Mouse (Mus musculus) heart, embryonic 11.5 days (tissue): ENCODE results near the gene Calm1. TPM values are rescaled to one million over a fixed set of nuclear protein-coding genes. Genes with fewer than 3 reads are reported as not detected.

Experiments used
- ATAC-seq: fragments of 200-750 bp; cut with Nextera tagmentation; replicated peaks from 2 replicates; pipeline ENCODE4 v1.8.0; 2017; ENCODE audit warnings: moderate library complexity; ENCODE audit not compliant: insufficient number of reproducible peaks, low FRiP score, low TSS enrichment
- H3K27ac ChIP-seq: fragments of 300-500 bp; sonication (generic); 2 replicates; pipeline ENCODE4 v1.5.1; 2014; ENCODE audit warnings: mild to moderate bottlenecking, low read depth, low read length
- H3K27me3 ChIP-seq: fragments of 300-500 bp; sonication (generic); 2 replicates; pipeline ENCODE4 v1.6.1; 2014; ENCODE audit warnings: mild to moderate bottlenecking, low read length, mixed read lengths; ENCODE audit not compliant: control insufficient read depth, insufficient read depth
- H3K36me3 ChIP-seq: fragments of 300-500 bp; sonication (generic); 2 replicates; pipeline ENCODE4 v1.6.1; 2014; ENCODE audit warnings: mild to moderate bottlenecking, low read length, moderate library complexity, mixed read lengths; ENCODE audit not compliant: control insufficient read depth, insufficient read depth
- H3K4me1 ChIP-seq: fragments of 300-500 bp; sonication (generic); 2 replicates; pipeline ENCODE4 v1.6.1; 2014; ENCODE audit warnings: low read length; ENCODE audit not compliant: control insufficient read depth, insufficient read depth
- H3K4me2 ChIP-seq: fragments of 300-500 bp; sonication (generic); 2 replicates; pipeline ENCODE4 v1.6.1; 2014; ENCODE audit warnings: mild to moderate bottlenecking, moderate library complexity
- H3K4me3 ChIP-seq: fragments of 300-500 bp; sonication (generic); 2 replicates; pipeline ENCODE4 v1.5.1; 2014; ENCODE audit warnings: low read depth, low read length
- H3K9ac ChIP-seq: fragments of 300-500 bp; sonication (generic); 2 replicates; pipeline ENCODE4 v1.6.1; 2014; ENCODE audit warnings: mild to moderate bottlenecking, low read depth, low read length, moderate library complexity
- H3K9me3 ChIP-seq: fragments of 300-500 bp; sonication (generic); replicated peaks from 2 replicates; pipeline ENCODE4 v1.6.1; 2016; ENCODE audit warnings: low read length; ENCODE audit not compliant: control insufficient read depth
- WGBS: fragments of 180-500 bp; shearing (Covaris S2); extraction: QIAGEN DNeasy Blood & Tissue Kit; methylation state at CpG from one replicate; pipeline ENCODE4 v1.1.7; 2014; ENCODE audit not compliant: insufficient replicate concordance; 5-methylcytosine and 5-hydroxymethylcytosine counted together
- polyA plus RNA-seq: library from polyadenylated mRNA; unstranded; fragments of >200 nt; fragmentation: Nextera tagmentation; extraction: Ambion mirVana; gene quantifications from 2 replicates; pipeline ENCODE4 v1.2.1, GENCODE M21; 2014

The Calm1 gene
- polyA plus RNA-seq, 1 experiment from 2014 or later, result 913 TPM

GRCm38 (mm10) chr12:100241911-100242796 lies 42.9 kb downstream of the Calm1 start:
- peak; percentile 70 for ATAC-seq

DNA sequence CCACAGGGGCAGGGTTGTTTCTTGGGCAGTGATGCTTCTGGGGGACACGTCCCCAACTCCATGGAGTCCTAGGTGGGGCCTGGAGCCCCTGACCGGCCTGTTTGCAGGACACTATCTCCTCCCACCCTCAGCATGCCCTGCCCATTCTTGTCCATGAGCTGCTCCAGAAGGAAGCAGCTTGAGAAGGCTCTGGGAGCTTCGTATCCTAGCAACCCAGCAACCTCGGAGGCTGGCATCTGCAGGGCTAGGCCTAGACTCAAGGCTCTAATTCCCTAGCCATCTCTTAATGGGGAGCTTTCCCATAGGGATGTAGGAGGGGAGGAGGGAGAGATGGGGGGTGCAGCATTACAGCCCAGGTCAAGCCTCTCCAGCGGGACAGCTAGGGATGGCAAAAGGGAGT lies 45.3 kb downstream of the Calm1 start:
- no peak for ATAC-seq

More at GRCm38 (mm10) chr12:100241911-100242796, 42.9 kb downstream of the Calm1 start:
- Histone ChIP-seq H3K27me3 (no peaks in the 10 kb centered on the region), H3K9ac (0 out of 2 replicates have a peak overlapping the region, but pooled peaks have one; percentile 43), H3K4me3 (peak overlapping the region; percentile 30), H3K4me1 (no peaks in the 10 kb centered on the region), H3K27ac (no peak overlapping the region), H3K9me3 (no peaks in the 10 kb centered on the region), H3K4me2 (peak overlapping the region; percentile 66), H3K36me3 (no peaks in the 10 kb centered on the region)
- 9% methylated on average over 22 of the region's 22 CpGs for WGBS

DNA sequence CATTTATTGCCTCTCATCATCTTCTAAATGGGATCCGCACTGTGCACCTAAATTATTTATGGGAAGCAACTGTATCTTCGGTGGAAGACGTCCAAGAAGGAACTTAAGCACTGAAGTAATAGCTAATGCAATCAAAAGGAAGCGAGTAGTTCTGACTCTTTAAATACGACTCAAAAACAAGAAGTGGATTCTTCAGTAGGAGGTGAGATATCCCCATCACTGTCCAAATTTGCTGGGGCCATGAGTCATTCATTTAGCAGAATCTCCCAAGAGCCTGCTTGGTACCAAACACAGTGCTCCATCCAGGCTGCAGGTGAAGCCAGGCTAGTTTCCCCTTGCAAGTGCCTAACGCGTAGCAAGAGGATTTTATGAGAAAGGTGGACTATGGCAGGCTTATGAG lies 49.9 kb downstream of the Calm1 start:
- no peak overlapping the region for H3K27ac ChIP-seq
- 86% methylated on average over 7 of the region's 7 CpGs for WGBS

More for the DNA sequence above, 45.3 kb downstream of the Calm1 start:
- H3K36me3 ChIP-seq, result no peaks in the 10 kb centered on the region
- 42% methylated on average over 5 of the region's 5 CpGs for WGBS
- no peak overlapping the region for H3K4me2 ChIP-seq
- no peak overlapping the region for H3K4me3 ChIP-seq
- no peaks in the 10 kb centered on the region for H3K4me1 ChIP-seq
- H3K9me3 ChIP-seq, result no peaks in the 10 kb centered on the region
- no peak overlapping the region for H3K9ac ChIP-seq
- H3K27me3 ChIP-seq, result no peaks in the 10 kb centered on the region
- H3K27ac ChIP-seq, result no peak overlapping the region

DNA sequence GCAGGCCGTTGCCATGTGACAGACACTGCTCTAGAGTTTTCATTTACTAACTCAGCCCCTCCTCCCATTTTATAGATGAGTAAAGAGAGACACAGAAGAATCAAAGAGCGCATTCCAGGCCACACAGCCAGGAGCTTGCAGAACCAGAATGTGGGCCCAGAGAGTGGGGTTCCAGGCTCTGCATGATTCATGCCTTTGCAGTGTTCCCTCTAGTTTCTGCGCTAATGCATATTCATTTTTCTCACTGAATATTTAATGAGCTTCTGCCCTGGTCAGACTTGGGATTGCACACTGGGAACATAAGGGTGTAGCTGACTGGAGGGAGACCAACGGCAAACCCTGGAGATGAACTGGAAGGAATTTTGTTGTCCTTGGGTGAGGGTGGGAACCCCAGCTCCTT lies 55.2 kb downstream of the Calm1 start:
- H3K27ac ChIP-seq, result no peak overlapping the region
- H3K27me3 ChIP-seq, result no peaks in the 10 kb centered on the region
- no peak for ATAC-seq
- H3K4me1 ChIP-seq, result no peaks in the 10 kb centered on the region
- H3K36me3 ChIP-seq, result no peaks in the 10 kb centered on the region
- 79% methylated on average over 4 of the region's 4 CpGs for WGBS
- H3K4me3 ChIP-seq, result no peak overlapping the region
- no peak overlapping the region for H3K4me2 ChIP-seq
- no peak overlapping the region for H3K9ac ChIP-seq
- H3K9me3 ChIP-seq, result no peaks in the 10 kb centered on the region

More for the DNA sequence above, 49.9 kb downstream of the Calm1 start:
- ATAC-seq, result no peak
- H3K4me2 ChIP-seq, result no peak overlapping the region
- no peaks in the 10 kb centered on the region for H3K27me3 ChIP-seq
- no peaks in the 10 kb centered on the region for H3K4me1 ChIP-seq
- H3K36me3 ChIP-seq, result no peaks in the 10 kb centered on the region
- no peak overlapping the region for H3K4me3 ChIP-seq
- no peak overlapping the region for H3K9ac ChIP-seq
- no peaks in the 10 kb centered on the region for H3K9me3 ChIP-seq

DNA sequence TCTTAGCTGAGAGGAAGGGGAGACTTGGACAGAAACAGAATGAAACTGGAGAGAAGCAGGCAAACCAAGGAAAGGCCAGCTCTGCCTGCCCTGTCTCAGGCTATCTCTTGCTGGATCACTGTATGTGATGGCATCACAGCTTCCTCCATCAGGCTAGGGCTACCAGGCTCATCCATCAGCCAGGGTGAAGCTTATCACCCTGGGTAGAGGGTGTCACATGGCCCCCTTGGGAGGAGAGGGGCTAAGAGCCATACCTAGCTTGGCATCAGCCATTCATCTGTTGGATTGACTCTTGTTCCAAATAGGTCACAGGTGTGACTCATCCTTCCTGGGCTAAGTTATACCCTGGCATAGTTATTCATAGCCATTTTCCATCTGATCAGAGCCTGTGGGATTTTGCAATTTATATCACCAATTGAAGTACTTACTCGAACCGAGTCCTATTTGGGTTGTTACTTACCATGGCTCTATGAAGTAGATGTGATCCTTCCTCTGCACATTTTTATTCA lies 56.3 kb downstream of the Calm1 start:
- no peaks in the 10 kb centered on the region for H3K4me1 ChIP-seq
- ATAC-seq, result no peak
- WGBS, result 90% methylated on average over 2 of the region's 2 CpGs

DNA sequence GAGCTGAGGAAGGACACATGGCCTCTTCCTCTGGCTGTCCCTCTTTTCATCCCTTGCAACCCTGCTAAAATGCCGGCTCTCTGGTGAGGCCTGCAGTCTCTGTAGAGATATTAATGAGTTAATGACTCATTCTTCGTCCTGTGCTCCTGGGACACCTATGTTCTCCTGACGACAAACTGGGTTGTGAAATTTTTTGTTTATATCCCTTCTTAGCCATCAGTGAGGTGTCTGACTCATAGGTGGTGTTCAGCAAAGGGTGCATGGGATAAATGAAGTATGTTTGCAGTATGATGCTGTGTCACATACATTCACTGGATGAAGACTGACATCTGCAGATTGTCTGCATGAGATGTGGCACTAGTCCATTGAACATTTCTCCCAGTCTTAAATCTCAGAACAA lies 58.5 kb downstream of the Calm1 start:
- Histone ChIP-seq H3K27me3 (no peaks in the 10 kb centered on the region), H3K4me1 (no peaks in the 10 kb centered on the region), H3K4me3 (no peak overlapping the region), H3K36me3 (no peaks in the 10 kb centered on the region), H3K9ac (no peak overlapping the region), H3K27ac (no peak overlapping the region), H3K4me2 (no peak overlapping the region), H3K9me3 (no peaks in the 10 kb centered on the region)
- no peak for ATAC-seq
- 64% methylated on average over 3 of the region's 3 CpGs for WGBS

More for the DNA sequence above, 56.3 kb downstream of the Calm1 start:
- H3K9me3 ChIP-seq, result no peaks in the 10 kb centered on the region
- H3K27me3 ChIP-seq, result no peaks in the 10 kb centered on the region
- H3K36me3 ChIP-seq, result no peaks in the 10 kb centered on the region
- H3K27ac ChIP-seq, result no peak overlapping the region
- H3K9ac ChIP-seq, result no peak overlapping the region
- H3K4me3 ChIP-seq, result no peak overlapping the region
- no peak overlapping the region for H3K4me2 ChIP-seq

Other genes with a start within 250 kb of the Calm1 start
- 0.17 and 0.37 TPM in 2 replicates for gene Kcnk13, start 234.9 kb upstream of the Calm1 start, polyA plus RNA-seq
- 243 and 280 TPM in 2 replicates for gene Psmc1, start 89.3 kb upstream of the Calm1 start, polyA plus RNA-seq
- gene Nrde2, start 39.8 kb upstream of the Calm1 start, polyA plus RNA-seq, result 6.2 and 10.1 TPM in 2 replicates